Mouse (Mus musculus): Measurements from ENCODE around the gene Hist1h4a. TPM values are rescaled to one million over a fixed set of nuclear protein-coding genes. Genes with fewer than 3 reads are reported as not detected.
"Not testable (repeated sequence)": the region's sequence is repeated elsewhere in the genome, so short reads cannot be mapped to it uniquely, and the experiment has no call there.

Gene Hist1h4a
- polyA plus RNA-seq, 1 experiment from 2014 or later = 1.1 TPM

DNA sequence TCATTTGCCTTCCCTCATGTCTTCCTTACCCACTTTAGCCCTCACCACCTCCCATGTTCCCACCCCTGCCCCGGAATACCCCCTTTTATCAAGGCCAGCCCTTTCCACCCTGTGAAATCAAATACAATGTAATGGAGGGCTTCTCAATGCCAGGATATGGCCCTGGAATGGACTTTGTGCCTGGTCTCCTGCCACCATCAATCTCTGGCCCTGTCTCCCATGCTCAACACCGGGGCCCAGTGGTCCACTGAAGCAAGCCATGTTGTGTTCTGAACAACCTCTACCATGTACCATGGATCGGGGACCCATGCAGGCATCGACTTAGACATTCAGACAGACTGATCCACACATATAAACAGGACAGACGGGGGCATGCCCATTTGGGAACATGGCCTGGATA is 31.3 kb downstream of the Hist1h4a start:
- DNase-seq (no peak), ATAC-seq (ENCODE audit: low FRiP score, low TSS enrichment) (no peak)
- no peaks in the 10 kb centered on the region for H3K4me1 ChIP-seq (ENCODE audit: control insufficient read depth, insufficient read depth, low read length)

GRCm38 (mm10) chr13:23729192-23729525 is 31.9 kb downstream of the Hist1h4a start:
- H3K9ac ChIP-seq (replicated peaks; ENCODE audit: low read length) = no peak overlapping the region
- no peak overlapping the region for H3K27ac ChIP-seq (replicated peaks; ENCODE audit: low read depth, low read length)
- no peaks in the 10 kb centered on the region for H3K27me3 ChIP-seq (ENCODE audit: control insufficient read depth, insufficient read depth, low read length)
- DNase-seq = no peak
- no peak for ATAC-seq (ENCODE audit: low FRiP score, low TSS enrichment)
- no peak overlapping the region for H3K4me3 ChIP-seq (replicated peaks; ENCODE audit: low read depth, low read length)
- 96% methylated on average over 9 of the region's 9 CpGs for WGBS
- H3K4me2 ChIP-seq (ENCODE audit: low read length) = no peak overlapping the region
- no peaks in the 10 kb centered on the region for H3K36me3 ChIP-seq (ENCODE audit: control insufficient read depth, insufficient read depth, low read length)
- no peaks in the 10 kb centered on the region for H3K4me1 ChIP-seq (ENCODE audit: control insufficient read depth, insufficient read depth, low read length)
- H3K9me3 ChIP-seq (ENCODE audit: control insufficient read depth, low read length) = no peaks in the 10 kb centered on the region

More for the DNA sequence above, 31.3 kb downstream of the Hist1h4a start:
- Histone ChIP-seq H3K4me3 (replicated peaks; ENCODE audit: low read depth, low read length) (no peak overlapping the region), H3K36me3 (ENCODE audit: control insufficient read depth, insufficient read depth, low read length) (no peaks in the 10 kb centered on the region), H3K9ac (replicated peaks; ENCODE audit: low read length) (no peak overlapping the region), H3K27me3 (ENCODE audit: control insufficient read depth, insufficient read depth, low read length) (no peaks in the 10 kb centered on the region), H3K27ac (replicated peaks; ENCODE audit: low read depth, low read length) (no peak overlapping the region), H3K9me3 (ENCODE audit: control insufficient read depth, low read length) (no peaks in the 10 kb centered on the region), H3K4me2 (ENCODE audit: low read length) (no peak overlapping the region)
- WGBS = 94% methylated on average over 5 of the region's 5 CpGs

- H3K27ac ChIP-seq (replicated peaks; ENCODE audit: low read depth, low read length) = no peak overlapping the region
- no peak overlapping the region for H3K4me3 ChIP-seq (replicated peaks; ENCODE audit: low read depth, low read length)
- DNase-seq = no peak
- WGBS = 86% methylated on average over 18 of the region's 18 CpGs
- H3K9me3 ChIP-seq (ENCODE audit: control insufficient read depth, low read length) = no peaks in the 10 kb centered on the region
- no peak overlapping the region for H3K4me2 ChIP-seq (ENCODE audit: low read length)
- H3K27me3 ChIP-seq (ENCODE audit: control insufficient read depth, insufficient read depth, low read length) = no peaks in the 10 kb centered on the region
- no peak for ATAC-seq (ENCODE audit: low FRiP score, low TSS enrichment)
- no peaks in the 10 kb centered on the region for H3K4me1 ChIP-seq (ENCODE audit: control insufficient read depth, insufficient read depth, low read length)
- no peak overlapping the region for H3K9ac ChIP-seq (replicated peaks; ENCODE audit: low read length)
- no peaks in the 10 kb centered on the region for H3K36me3 ChIP-seq (ENCODE audit: control insufficient read depth, insufficient read depth, low read length)
Observed at GRCm38 (mm10) chr13:23728472-23729191, 32.4 kb downstream of the Hist1h4a start.

GRCm38 (mm10) chr13:23725213-23725612 is 35.8 kb downstream of the Hist1h4a start:
- ATAC-seq (ENCODE audit: low FRiP score, low TSS enrichment) (no peak), DNase-seq (no peak)
- Histone ChIP-seq H3K4me2 (ENCODE audit: low read length) (no peak overlapping the region), H3K27me3 (ENCODE audit: control insufficient read depth, insufficient read depth, low read length) (no peaks in the 10 kb centered on the region), H3K4me3 (replicated peaks; ENCODE audit: low read depth, low read length) (no peak overlapping the region), H3K9ac (replicated peaks; ENCODE audit: low read length) (no peak overlapping the region), H3K27ac (replicated peaks; ENCODE audit: low read depth, low read length) (no peak overlapping the region), H3K9me3 (ENCODE audit: control insufficient read depth, low read length) (no peaks in the 10 kb centered on the region), H3K36me3 (ENCODE audit: control insufficient read depth, insufficient read depth, low read length) (no peaks in the 10 kb centered on the region), H3K4me1 (ENCODE audit: control insufficient read depth, insufficient read depth, low read length) (no peaks in the 10 kb centered on the region)
- 33% methylated on average over 1 of the region's 1 CpGs for WGBS

- DNase-seq (no peak), ATAC-seq (ENCODE audit: low FRiP score, low TSS enrichment) (no peak)
- Histone ChIP-seq H3K9me3 (ENCODE audit: control insufficient read depth, low read length) (no peaks in the 10 kb centered on the region), H3K27me3 (ENCODE audit: control insufficient read depth, insufficient read depth, low read length) (no peaks in the 10 kb centered on the region), H3K9ac (replicated peaks; ENCODE audit: low read length) (no peak overlapping the region), H3K4me2 (ENCODE audit: low read length) (no peak overlapping the region), H3K27ac (replicated peaks; ENCODE audit: low read depth, low read length) (no peak overlapping the region), H3K36me3 (ENCODE audit: control insufficient read depth, insufficient read depth, low read length) (no peaks in the 10 kb centered on the region), H3K4me1 (ENCODE audit: control insufficient read depth, insufficient read depth, low read length) (no peaks in the 10 kb centered on the region), H3K4me3 (replicated peaks; ENCODE audit: low read depth, low read length) (no peak overlapping the region)
- 79% methylated on average over 4 of the region's 4 CpGs for WGBS
Observed at GRCm38 (mm10) chr13:23724239-23724638, 36.8 kb downstream of the Hist1h4a start.

GRCm38 (mm10) chr13:23717593-23718245 is 43.3 kb downstream of the Hist1h4a start:
- H3K9ac ChIP-seq (replicated peaks; ENCODE audit: low read length); DNase-seq: not testable (repeated sequence)
- 25% methylated on average over 2 of the region's 2 CpGs for WGBS

DNA sequence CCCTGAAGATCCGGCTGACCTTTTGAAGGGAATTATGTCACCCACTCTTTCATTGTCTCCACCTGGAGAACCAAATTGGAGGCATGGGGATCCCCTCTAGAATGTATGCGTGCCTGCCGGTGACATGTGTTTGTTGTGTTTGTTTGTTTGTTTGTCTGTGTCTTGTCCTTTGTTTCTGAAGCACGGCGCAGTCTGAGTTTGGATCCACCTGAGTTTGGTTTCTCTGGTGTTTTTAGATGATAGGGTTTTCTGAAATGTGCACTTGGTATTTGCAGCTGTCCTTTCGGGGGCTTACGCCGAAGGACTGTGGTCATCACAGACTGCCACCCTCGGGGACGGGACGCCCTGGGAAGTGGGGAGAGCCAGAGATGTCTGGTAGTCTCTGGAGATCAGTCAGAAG is 43.9 kb downstream of the Hist1h4a start:
- Histone ChIP-seq H3K4me1 (ENCODE audit: control insufficient read depth, insufficient read depth, low read length) (no peaks in the 10 kb centered on the region), H3K27me3 (ENCODE audit: control insufficient read depth, insufficient read depth, low read length) (no peaks in the 10 kb centered on the region), H3K4me3 (replicated peaks; ENCODE audit: low read depth, low read length) (no peak overlapping the region), H3K9me3 (ENCODE audit: control insufficient read depth, low read length) (no peaks in the 10 kb centered on the region), H3K9ac (replicated peaks; ENCODE audit: low read length) (no peak overlapping the region), H3K36me3 (ENCODE audit: control insufficient read depth, insufficient read depth, low read length) (no peaks in the 10 kb centered on the region), H3K27ac (replicated peaks; ENCODE audit: low read depth, low read length) (no peak overlapping the region), H3K4me2 (ENCODE audit: low read length) (no peak overlapping the region)
- ATAC-seq (ENCODE audit: low FRiP score, low TSS enrichment) (no peak), DNase-seq (no peak)
- 63% methylated on average over 11 of the region's 11 CpGs for WGBS

More at GRCm38 (mm10) chr13:23717593-23718245, 43.3 kb downstream of the Hist1h4a start:
- not testable (repeated sequence) for H3K9me3 ChIP-seq (ENCODE audit: control insufficient read depth, low read length); H3K27ac ChIP-seq (replicated peaks; ENCODE audit: low read depth, low read length); H3K4me3 ChIP-seq (replicated peaks; ENCODE audit: low read depth, low read length); H3K4me2 ChIP-seq (ENCODE audit: low read length); H3K27me3 ChIP-seq (ENCODE audit: control insufficient read depth, insufficient read depth, low read length); H3K4me1 ChIP-seq (ENCODE audit: control insufficient read depth, insufficient read depth, low read length); ATAC-seq (ENCODE audit: low FRiP score, low TSS enrichment); H3K36me3 ChIP-seq (ENCODE audit: control insufficient read depth, insufficient read depth, low read length)

DNA sequence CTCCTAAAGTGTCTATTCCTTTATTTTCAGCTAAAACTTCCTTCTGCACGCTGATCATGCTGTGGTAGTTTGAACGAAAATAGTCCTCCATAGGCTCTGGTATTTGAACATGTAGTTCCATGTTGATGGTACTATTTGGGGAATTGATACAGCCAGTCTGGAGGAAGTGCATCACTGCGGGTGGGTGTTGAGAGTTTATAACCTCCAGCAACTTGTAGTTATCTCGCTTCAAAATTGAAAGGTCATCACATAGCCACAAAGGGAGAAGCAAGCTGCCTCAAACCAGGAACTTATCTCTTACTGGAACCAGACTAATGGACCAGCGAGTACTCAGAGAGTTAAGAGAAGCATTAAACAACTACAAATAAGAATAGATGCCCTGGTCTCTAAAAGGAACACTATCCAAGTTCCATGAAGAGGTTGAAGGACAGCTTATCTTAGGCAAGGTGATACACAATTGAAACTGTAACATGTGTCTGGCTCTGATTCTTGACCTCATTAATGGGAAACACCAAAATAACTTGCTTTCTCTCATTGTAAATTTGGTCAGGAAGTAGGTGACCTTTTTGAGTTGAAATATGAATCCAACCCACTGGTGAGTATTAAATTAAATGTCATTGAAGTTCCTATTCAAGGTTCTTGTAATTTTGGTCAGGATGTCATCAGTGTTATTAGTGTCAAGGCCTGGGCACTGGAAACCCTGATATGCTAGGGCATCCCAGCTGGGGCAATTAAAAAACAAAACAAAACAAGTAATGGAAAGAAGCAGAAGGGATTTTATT is 44.6 kb downstream of the Hist1h4a start:
- no peak overlapping the region for H3K9ac ChIP-seq (replicated peaks; ENCODE audit: low read length)
- ATAC-seq (ENCODE audit: low FRiP score, low TSS enrichment) (no peak), DNase-seq (no peak)
- no peaks in the 10 kb centered on the region for H3K9me3 ChIP-seq (ENCODE audit: control insufficient read depth, low read length)
- H3K27ac ChIP-seq (replicated peaks; ENCODE audit: low read depth, low read length) = no peak overlapping the region
- no peaks in the 10 kb centered on the region for H3K4me1 ChIP-seq (ENCODE audit: control insufficient read depth, insufficient read depth, low read length)
- H3K27me3 ChIP-seq (ENCODE audit: control insufficient read depth, insufficient read depth, low read length) = no peaks in the 10 kb centered on the region
- no peak overlapping the region for H3K4me3 ChIP-seq (replicated peaks; ENCODE audit: low read depth, low read length)
- H3K4me2 ChIP-seq (ENCODE audit: low read length) = no peak overlapping the region
- H3K36me3 ChIP-seq (ENCODE audit: control insufficient read depth, insufficient read depth, low read length) = no peaks in the 10 kb centered on the region
- WGBS = 86% methylated on average over 5 of the region's 5 CpGs
